Mouse (Mus musculus): ENCODE measurements around the gene Zbtb6. TPM values are rescaled to one million over a fixed set of nuclear protein-coding genes. Genes with fewer than 3 reads are reported as not detected.

The Zbtb6 gene
- total RNA-seq (2021): 10 to 100 TPM; 16.4 to 16.9 TPM

GRCm38 (mm10) chr2:37442611-37443591 lies at the start of gene Zbtb6, which contains the start of the genes Zbtb26 and Rabgap1:
Gene Zbtb6, minus strand, starts transcription at chr2:37443171.
Gene Zbtb26, minus strand, starts transcription at chr2:37443135.
Gene Rabgap1, plus strand, starts transcription at chr2:37443279.
- DNase-seq: peak; percentile 95 to 96

GRCm38 (mm10) chr2:37488956-37489355 lies 46.0 kb upstream of the Zbtb6 start:
- no peak for DNase-seq

GRCm38 (mm10) chr2:37486408-37486807 lies 43.4 kb upstream of the Zbtb6 start:
- no peak for DNase-seq

GRCm38 (mm10) chr2:37485370-37485769 lies 42.4 kb upstream of the Zbtb6 start:
- no peak for DNase-seq

- DNase-seq: no peak
Observed at GRCm38 (mm10) chr2:37484165-37484564, 41.2 kb upstream of the Zbtb6 start.

- DNase-seq: no peak
Observed at GRCm38 (mm10) chr2:37480039-37480438, 37.1 kb upstream of the Zbtb6 start.

GRCm38 (mm10) chr2:37479559-37479958 lies 36.6 kb upstream of the Zbtb6 start:
- no peak for DNase-seq

- DNase-seq: no peak
Observed at GRCm38 (mm10) chr2:37466266-37466665, 23.3 kb upstream of the Zbtb6 start.

- no peak for DNase-seq
Observed at GRCm38 (mm10) chr2:37460707-37461106, 17.7 kb upstream of the Zbtb6 start.

GRCm38 (mm10) chr2:37452376-37452760 lies 9.4 kb upstream of the Zbtb6 start:
- DNase-seq: peak in 1 of 2 experiments; percentile 11

- DNase-seq: peak; percentile 92
Observed at GRCm38 (mm10) chr2:37451667-37452375, 8.8 kb upstream of the Zbtb6 start.

GRCm38 (mm10) chr2:37431609-37432008 lies 11.4 kb downstream of the Zbtb6 start:
- DNase-seq: no peak

GRCm38 (mm10) chr2:37430593-37431464 lies 12.1 kb downstream of the Zbtb6 start:
- DNase-seq: peak; percentile 81 to 82

GRCm38 (mm10) chr2:37423671-37424070 lies 19.3 kb downstream of the Zbtb6 start:
- DNase-seq: no peak

- DNase-seq: peak; percentile 92 to 94
Observed at GRCm38 (mm10) chr2:37422306-37423304, 20.4 kb downstream of the Zbtb6 start, which contains the start of gene Rc3h2. Gene Rc3h2, minus strand, starts transcription at chr2:37422903.

GRCm38 (mm10) chr2:37421903-37422302 lies 21.1 kb downstream of the Zbtb6 start:
- DNase-seq: no peak

- DNase-seq: no peak
Observed at GRCm38 (mm10) chr2:37395539-37395938, 47.4 kb downstream of the Zbtb6 start.

GRCm38 (mm10) chr2:37382921-37383320 lies 60.0 kb downstream of the Zbtb6 start:
- peak; percentile 22 to 31 for DNase-seq

GRCm38 (mm10) chr2:37380189-37380588 lies 62.8 kb downstream of the Zbtb6 start:
- DNase-seq: peak; percentile 18 to 50

- DNase-seq: no peak
Observed at GRCm38 (mm10) chr2:37376018-37376417, 67.0 kb downstream of the Zbtb6 start.

Measured in layer of hippocampus, postnatal 36 days (tissue).